Mouse (Mus musculus): ENCODE results near the gene Ap2b1. TPM values are rescaled to one million over a fixed set of nuclear protein-coding genes. Genes with fewer than 3 reads are reported as not detected.

Ap2b1 gene
- polyA plus RNA-seq, 2 experiments: 11.7 to 20.9 TPM

GRCm38 (mm10) chr11:83409792-83410291 lies 111.0 kb downstream of the Ap2b1 start:
- Histone ChIP-seq H3K9me3 (ENCODE audit: control insufficient read depth, low read length) (no peaks in the 10 kb centered on the region), H3K27ac (no peak overlapping the region), H3K4me2 (ENCODE audit: low read depth) (peak overlapping the region; percentile 42), H3K36me3 (replicated peaks; ENCODE audit: control insufficient read depth, insufficient read depth, low read depth) (no peaks in the 10 kb centered on the region), H3K4me3 (ENCODE audit: insufficient read depth in 1 of 2, low read depth in 2 of 2, low read length in 2 of 2) (peak overlapping the region; percentile 32 to 43), H3K4me1 (replicated peaks; ENCODE audit: control insufficient read depth in 2 of 2, insufficient read depth in 2 of 2, low read length in 1 of 2) (no peaks in the 10 kb centered on the region), H3K27me3 (ENCODE audit: control insufficient read depth, insufficient read depth, low read length) (peaks cover 31% of the 10 kb centered on the region), H3K9ac (replicated peaks) (no peak overlapping the region)
- TF ChIP-seq EP300 (IDR thresholded peaks at IDR 0.05; ENCODE audit: low read depth) (no peak), CTCF (IDR thresholded peaks at IDR 0.05; ENCODE audit: low read depth) (no peak)
- DNase-seq (ENCODE audit: low read depth in 3 of 3, low spot score in 3 of 3): no peak
- 2% methylated on average over 39 of the region's 40 CpGs for WGBS (ENCODE audit: insufficient replicate concordance)
- no peak for ATAC-seq (ENCODE audit: insufficient read depth)

GRCm38 (mm10) chr11:83410510-83410909 lies 111.7 kb downstream of the Ap2b1 start:
- no peak for TF ChIP-seq CTCF (IDR thresholded peaks at IDR 0.05; ENCODE audit: low read depth)
- TF ChIP-seq EP300 (IDR thresholded peaks at IDR 0.05; ENCODE audit: low read depth): no peak
- H3K9ac ChIP-seq (replicated peaks): no peak overlapping the region
- no peak overlapping the region for H3K4me3 ChIP-seq (ENCODE audit: insufficient read depth in 1 of 2, low read depth in 2 of 2, low read length in 2 of 2)
- H3K4me1 ChIP-seq (replicated peaks; ENCODE audit: control insufficient read depth in 2 of 2, insufficient read depth in 2 of 2, low read length in 1 of 2): no peaks in the 10 kb centered on the region
- no peaks in the 10 kb centered on the region for H3K36me3 ChIP-seq (replicated peaks; ENCODE audit: control insufficient read depth, insufficient read depth, low read depth)
- no peak overlapping the region for H3K4me2 ChIP-seq (ENCODE audit: low read depth)
- H3K27ac ChIP-seq: no peak overlapping the region
- H3K27me3 ChIP-seq (ENCODE audit: control insufficient read depth, insufficient read depth, low read length): peaks cover 31% of the 10 kb centered on the region
- no peak for DNase-seq (ENCODE audit: low read depth in 3 of 3, low spot score in 3 of 3)
- ATAC-seq (ENCODE audit: insufficient read depth): no peak
- no peaks in the 10 kb centered on the region for H3K9me3 ChIP-seq (ENCODE audit: control insufficient read depth, low read length)
- WGBS (ENCODE audit: insufficient replicate concordance): 53% methylated on average over 6 of the region's 6 CpGs

GRCm38 (mm10) chr11:83417080-83417479 lies 118.3 kb downstream of the Ap2b1 start:
- no peak overlapping the region for H3K9ac ChIP-seq (replicated peaks)

GRCm38 (mm10) chr11:83417708-83418107 lies 118.9 kb downstream of the Ap2b1 start:
- peaks cover 16% of the 10 kb centered on the region for H3K27me3 ChIP-seq (ENCODE audit: control insufficient read depth, insufficient read depth, low read length)

More at GRCm38 (mm10) chr11:83417080-83417479, 118.3 kb downstream of the Ap2b1 start:
- Histone ChIP-seq H3K4me1 (replicated peaks; ENCODE audit: control insufficient read depth in 2 of 2, insufficient read depth in 2 of 2, low read length in 1 of 2) (no peaks in the 10 kb centered on the region), H3K9me3 (ENCODE audit: control insufficient read depth, low read length) (no peaks in the 10 kb centered on the region), H3K4me2 (ENCODE audit: low read depth) (no peak overlapping the region), H3K4me3 (ENCODE audit: insufficient read depth in 1 of 2, low read depth in 2 of 2, low read length in 2 of 2) (no peak overlapping the region), H3K36me3 (replicated peaks; ENCODE audit: control insufficient read depth, insufficient read depth, low read depth) (no peaks in the 10 kb centered on the region), H3K27ac (no peak overlapping the region), H3K27me3 (ENCODE audit: control insufficient read depth, insufficient read depth, low read length) (peaks cover 16% of the 10 kb centered on the region)
- DNase-seq (ENCODE audit: low read depth in 3 of 3, low spot score in 3 of 3): peak; percentile 24 to 45 (median 43)
- no peak for ATAC-seq (ENCODE audit: insufficient read depth)
- 7% methylated on average over 5 of the region's 5 CpGs for WGBS (ENCODE audit: insufficient replicate concordance)
- TF ChIP-seq EP300 (IDR thresholded peaks at IDR 0.05; ENCODE audit: low read depth): no peak
- TF ChIP-seq CTCF (IDR thresholded peaks at IDR 0.05; ENCODE audit: low read depth): no peak

GRCm38 (mm10) chr11:83418566-83418965 lies 119.7 kb downstream of the Ap2b1 start:
- WGBS (ENCODE audit: insufficient replicate concordance): 10% methylated on average over 38 of the region's 38 CpGs
- Histone ChIP-seq H3K4me3 (ENCODE audit: insufficient read depth in 1 of 2, low read depth in 2 of 2, low read length in 2 of 2) (no peak overlapping the region), H3K27ac (no peak overlapping the region), H3K9me3 (ENCODE audit: control insufficient read depth, low read length) (no peaks in the 10 kb centered on the region), H3K27me3 (ENCODE audit: control insufficient read depth, insufficient read depth, low read length) (peaks cover 16% of the 10 kb centered on the region), H3K36me3 (replicated peaks; ENCODE audit: control insufficient read depth, insufficient read depth, low read depth) (no peaks in the 10 kb centered on the region), H3K4me2 (ENCODE audit: low read depth) (no peak overlapping the region), H3K4me1 (replicated peaks; ENCODE audit: control insufficient read depth in 2 of 2, insufficient read depth in 2 of 2, low read length in 1 of 2) (no peaks in the 10 kb centered on the region), H3K9ac (replicated peaks) (no peak overlapping the region)
- TF ChIP-seq CTCF (IDR thresholded peaks at IDR 0.05; ENCODE audit: low read depth): peak; percentile 37; the same call in 1 of the 2 replicates
- no peak for TF ChIP-seq EP300 (IDR thresholded peaks at IDR 0.05; ENCODE audit: low read depth)
- no peak for ATAC-seq (ENCODE audit: insufficient read depth)
- no peak for DNase-seq (ENCODE audit: low read depth in 3 of 3, low spot score in 3 of 3)

More at GRCm38 (mm10) chr11:83417708-83418107, 118.9 kb downstream of the Ap2b1 start:
- H3K36me3 ChIP-seq (replicated peaks; ENCODE audit: control insufficient read depth, insufficient read depth, low read depth): no peaks in the 10 kb centered on the region
- H3K27ac ChIP-seq: no peak overlapping the region
- DNase-seq (ENCODE audit: low read depth in 3 of 3, low spot score in 3 of 3): no peak
- no peak for ATAC-seq (ENCODE audit: insufficient read depth)
- WGBS (ENCODE audit: insufficient replicate concordance): 64% methylated on average over 7 of the region's 7 CpGs
- H3K9ac ChIP-seq (replicated peaks): no peak overlapping the region
- H3K4me1 ChIP-seq (replicated peaks; ENCODE audit: control insufficient read depth in 2 of 2, insufficient read depth in 2 of 2, low read length in 1 of 2): no peaks in the 10 kb centered on the region
- no peaks in the 10 kb centered on the region for H3K9me3 ChIP-seq (ENCODE audit: control insufficient read depth, low read length)
- no peak overlapping the region for H3K4me3 ChIP-seq (ENCODE audit: insufficient read depth in 1 of 2, low read depth in 2 of 2, low read length in 2 of 2)
- no peak for TF ChIP-seq CTCF (IDR thresholded peaks at IDR 0.05; ENCODE audit: low read depth)
- TF ChIP-seq EP300 (IDR thresholded peaks at IDR 0.05; ENCODE audit: low read depth): no peak
- no peak overlapping the region for H3K4me2 ChIP-seq (ENCODE audit: low read depth)

All from liver, embryonic 14.5 days (tissue).